Mouse (Mus musculus) C2C12 (cell line): ENCODE results near the gene Ccdc146.

Experiments used
- CEBPB ChIP-seq: IDR thresholded peaks from one replicate; pipeline ENCODE4 v1.6.1; 2011; ENCODE audit warnings: low read depth, mild to moderate bottlenecking, control low read depth, moderate library complexity
- CTCF ChIP-seq: IDR thresholded peaks from one replicate; pipeline ENCODE4 v1.5.1; 2011; ENCODE audit not compliant: control insufficient read depth, insufficient read depth, insufficient read length
- MAX ChIP-seq: IDR thresholded peaks from one replicate; pipeline ENCODE4 v1.6.1; 2011; ENCODE audit warnings: mild to moderate bottlenecking, control low read depth
- MYOD1 ChIP-seq: IDR thresholded peaks from one replicate; pipeline ENCODE4 v1.6.1; 2011; ENCODE audit warnings: low read depth; ENCODE audit not compliant: control insufficient read depth, insufficient read length
- MYOG ChIP-seq: IDR thresholded peaks from one replicate; pipeline ENCODE4 v1.6.1; 2011; ENCODE audit not compliant: control insufficient read depth, insufficient read length; ENCODE audit errors: extremely low read depth
- USF1 ChIP-seq: IDR thresholded peaks from one replicate; pipeline ENCODE4 v1.6.1; 2011; ENCODE audit warnings: low read depth, mild to moderate bottlenecking, control low read depth, moderate library complexity

DNA sequence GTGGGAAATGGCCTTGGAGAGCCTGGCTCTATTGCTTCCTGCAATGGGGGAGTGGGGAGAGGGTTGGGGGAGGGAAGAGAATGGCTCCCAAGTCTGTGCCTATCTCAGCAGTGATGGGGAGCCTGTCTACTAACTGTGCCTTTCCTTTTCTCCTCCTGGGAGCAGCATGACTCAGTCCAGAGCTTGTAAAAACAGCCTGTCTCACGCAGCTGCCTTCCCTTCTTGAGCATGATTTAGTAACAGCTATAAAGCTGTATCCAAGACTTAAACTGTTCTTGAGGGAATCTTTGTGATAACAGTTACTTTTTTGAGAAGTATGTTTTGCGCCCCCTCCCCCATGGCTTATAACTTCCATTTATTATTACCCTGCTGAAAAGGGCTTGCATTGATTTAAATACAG lies 176.6 kb downstream of the Ccdc146 start:
- TF ChIP-seq CTCF = no peak
- TF ChIP-seq CEBPB = no peak
- TF ChIP-seq USF1 = no peak
- TF ChIP-seq MYOD1 = peak; percentile 78
- no peak for TF ChIP-seq MAX
- no peak for TF ChIP-seq MYOG
